In the genomic region with DNA sequence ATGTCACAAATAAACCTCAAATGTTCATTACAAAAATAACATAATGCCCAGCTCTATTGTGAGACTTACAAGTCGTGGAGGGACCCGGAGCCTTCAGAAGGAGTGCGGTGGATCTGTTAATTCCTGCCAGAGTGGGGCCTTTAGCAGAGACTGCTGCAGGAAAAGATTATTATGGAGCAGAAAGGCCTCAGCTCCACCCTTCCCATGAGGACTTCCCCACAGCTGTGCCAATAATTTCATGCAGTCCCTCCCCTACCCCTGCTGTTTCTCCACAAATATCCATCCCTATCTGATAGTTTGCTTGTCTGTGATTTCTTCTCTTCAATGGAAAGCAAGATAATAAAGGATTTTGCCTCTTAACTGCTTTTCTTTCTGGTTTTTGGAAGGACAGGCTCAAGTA, we compare ENCODE assay signal across 24 mouse cellular contexts.
DNase-seq lines count a peak whose midpoint lies in the region; ATAC-seq lines count a peak whose summit lies in the region.
"Had no signal": no experiment of that assay in that cellular context is flagged by ENCODE, and none has a peak within 500 bp of the region (broad histone marks: within the 10 kb centered on the region; RNA-seq: fewer than 3 reads in every experiment).

No protein-coding gene starts in this region.

- DNase-seq in embryonic facial prominence, embryonic 14.5 days (ENCODE audit: low spot score) = peak; percentile 62
- no peak for DNase-seq in embryonic facial prominence, embryonic 10.5 days (ENCODE audit: low spot score)
- DNase-seq in gastrocnemius, postnatal 25 days = peak; percentile 13
- DNase-seq in gastrocnemius, postnatal 10 days = no peak
- DNase-seq in midbrain, embryonic 11.5 days (ENCODE audit: low spot score, missing footprints) = no peak
- DNase-seq in hindbrain, embryonic 14.5 days (ENCODE audit: low spot score) = no peak
- DNase-seq: adrenal gland, adult 8-10 months; cerebellum, adult 8-10 months; cerebellum, postnatal 36 days; embryo, embryonic 11 days; heart, postnatal 4 days; kidney, adult 9 months; kidney, postnatal 25 days; liver, embryonic 13.5 days; lung, adult 2 months; lung, postnatal 14 days; retina, postnatal 1 day; right cerebral cortex, postnatal 25 days had no signal

- H3K27ac ChIP-seq in embryonic facial prominence, embryonic 14.5 days (replicated peaks; ENCODE audit: low read depth, low read length) = no peak overlapping the region
- no peak overlapping the region for H3K27ac ChIP-seq in embryonic facial prominence, embryonic 10.5 days (replicated peaks)
- H3K27ac ChIP-seq in midbrain, embryonic 11.5 days (ENCODE audit: low read depth, low read length) = peak overlapping the region; percentile 44
- no peak overlapping the region for H3K27ac ChIP-seq in midbrain, embryonic 16.5 days (ENCODE audit: low read length)
- H3K27ac ChIP-seq in hindbrain, embryonic 14.5 days = peak overlapping the region; percentile 6; the same call in 1 of the 2 replicates
- H3K27ac ChIP-seq in kidney, embryonic 14.5 days (ENCODE audit: low read depth, low read length) = no peak overlapping the region
- H3K27ac ChIP-seq: embryonic facial prominence, embryonic 15.5 days; intestine, embryonic 15.5 days; limb, embryonic 13.5 days; liver, embryonic 13.5 days had no signal

- no peak overlapping the region for H3K9ac ChIP-seq in embryonic facial prominence, embryonic 14.5 days (ENCODE audit: low read depth, low read length)
- H3K9ac ChIP-seq in midbrain, embryonic 11.5 days (ENCODE audit: low read length) = no peak overlapping the region
- no peak overlapping the region for H3K9ac ChIP-seq in midbrain, embryonic 16.5 days (ENCODE audit: low read depth, low read length)
- H3K9ac ChIP-seq in hindbrain, embryonic 14.5 days = no peak overlapping the region
- no peak overlapping the region for H3K9ac ChIP-seq in kidney, embryonic 14.5 days (ENCODE audit: low read depth, low read length)
- H3K9ac ChIP-seq: embryonic facial prominence, embryonic 15.5 days; intestine, embryonic 15.5 days; limb, embryonic 13.5 days; liver, embryonic 13.5 days had no signal

- no peaks in the 10 kb centered on the region for H3K9me3 ChIP-seq in embryonic facial prominence, embryonic 14.5 days (ENCODE audit: control insufficient read depth, low read length)
- H3K9me3 ChIP-seq in embryonic facial prominence, embryonic 10.5 days = no peaks in the 10 kb centered on the region
- H3K9me3 ChIP-seq in midbrain, embryonic 11.5 days (ENCODE audit: control insufficient read depth, low read length) = no peaks in the 10 kb centered on the region
- H3K9me3 ChIP-seq in midbrain, embryonic 16.5 days (replicated peaks; ENCODE audit: control insufficient read depth, low read length, poor library complexity, severe bottlenecking) = no peaks in the 10 kb centered on the region
- no peaks in the 10 kb centered on the region for H3K9me3 ChIP-seq in hindbrain, embryonic 14.5 days (ENCODE audit: control insufficient read depth, low read length)
- no peaks in the 10 kb centered on the region for H3K9me3 ChIP-seq in kidney, embryonic 14.5 days (ENCODE audit: control insufficient read depth, low read length)
- H3K9me3 ChIP-seq: embryonic facial prominence, embryonic 15.5 days; intestine, embryonic 15.5 days; limb, embryonic 13.5 days; liver, embryonic 13.5 days had no signal

- 41% methylated on average over 3 of the region's 3 CpGs for WGBS in embryonic facial prominence, embryonic 14.5 days
- WGBS in embryonic facial prominence, embryonic 10.5 days = 81% methylated on average over 3 of the region's 3 CpGs
- WGBS in midbrain, embryonic 11.5 days = 63% methylated on average over 3 of the region's 3 CpGs
- WGBS in midbrain, embryonic 16.5 days = 27% methylated on average over 3 of the region's 3 CpGs
- WGBS in hindbrain, embryonic 14.5 days = 46% methylated on average over 3 of the region's 3 CpGs
- 87% methylated on average over 3 of the region's 3 CpGs for WGBS in kidney, embryonic 14.5 days

- H3K27me3 ChIP-seq in embryonic facial prominence, embryonic 14.5 days (replicated peaks; ENCODE audit: control insufficient read depth, insufficient read depth, low read length) = no peaks in the 10 kb centered on the region
- no peaks in the 10 kb centered on the region for H3K27me3 ChIP-seq in embryonic facial prominence, embryonic 10.5 days (replicated peaks; ENCODE audit: low read depth, poor library complexity, severe bottlenecking)
- H3K27me3 ChIP-seq in midbrain, embryonic 11.5 days (ENCODE audit: control insufficient read depth, insufficient read depth, low read length) = no peaks in the 10 kb centered on the region
- H3K27me3 ChIP-seq in midbrain, embryonic 16.5 days (ENCODE audit: control insufficient read depth, insufficient read depth, low read depth, low read length) = no peaks in the 10 kb centered on the region
- H3K27me3 ChIP-seq in hindbrain, embryonic 14.5 days (ENCODE audit: control insufficient read depth, insufficient read depth, low read length) = no peaks in the 10 kb centered on the region
- no peaks in the 10 kb centered on the region for H3K27me3 ChIP-seq in kidney, embryonic 14.5 days (ENCODE audit: control insufficient read depth, insufficient read depth, low read length)
- H3K27me3 ChIP-seq: embryonic facial prominence, embryonic 15.5 days; intestine, embryonic 15.5 days; limb, embryonic 13.5 days; liver, embryonic 13.5 days had no signal

- H3K4me2 ChIP-seq in embryonic facial prominence, embryonic 14.5 days (ENCODE audit: low read depth, low read length) = no peak overlapping the region
- no peak overlapping the region for H3K4me2 ChIP-seq in midbrain, embryonic 11.5 days
- no peak overlapping the region for H3K4me2 ChIP-seq in midbrain, embryonic 16.5 days (ENCODE audit: low read length)
- H3K4me2 ChIP-seq in hindbrain, embryonic 14.5 days (replicated peaks) = no peak overlapping the region
- H3K4me2 ChIP-seq in kidney, embryonic 14.5 days (replicated peaks; ENCODE audit: low read depth, low read length) = no peak overlapping the region
- H3K4me2 ChIP-seq: embryonic facial prominence, embryonic 15.5 days; intestine, embryonic 15.5 days; limb, embryonic 13.5 days; liver, embryonic 13.5 days had no signal

- no peaks in the 10 kb centered on the region for H3K36me3 ChIP-seq in embryonic facial prominence, embryonic 14.5 days (ENCODE audit: control insufficient read depth, insufficient read depth, low read length)
- no peaks in the 10 kb centered on the region for H3K36me3 ChIP-seq in embryonic facial prominence, embryonic 10.5 days (replicated peaks)
- no peaks in the 10 kb centered on the region for H3K36me3 ChIP-seq in midbrain, embryonic 11.5 days (ENCODE audit: control insufficient read depth, insufficient read depth, low read length)
- H3K36me3 ChIP-seq in midbrain, embryonic 16.5 days (ENCODE audit: control insufficient read depth, insufficient read depth, low read length) = no peaks in the 10 kb centered on the region
- no peaks in the 10 kb centered on the region for H3K36me3 ChIP-seq in hindbrain, embryonic 14.5 days (replicated peaks; ENCODE audit: control insufficient read depth, insufficient read depth)
- H3K36me3 ChIP-seq in kidney, embryonic 14.5 days (ENCODE audit: control insufficient read depth, insufficient read depth, low read length) = no peaks in the 10 kb centered on the region
- H3K36me3 ChIP-seq: embryonic facial prominence, embryonic 15.5 days; intestine, embryonic 15.5 days; limb, embryonic 13.5 days; liver, embryonic 13.5 days had no signal

- ATAC-seq in embryonic facial prominence, embryonic 14.5 days (ENCODE audit: low read depth) = no peak
- ATAC-seq in midbrain, embryonic 11.5 days (ENCODE audit: low FRiP score) = no peak
- no peak for ATAC-seq in midbrain, embryonic 16.5 days
- no peak for ATAC-seq in hindbrain, embryonic 14.5 days (ENCODE audit: low FRiP score)
- no peak for ATAC-seq in kidney, embryonic 14.5 days (ENCODE audit: low FRiP score, low TSS enrichment)
- ATAC-seq: activated CD4-positive, CD25-positive, alpha-beta regulatory T cell, adult 4 months; intestine, embryonic 15.5 days had no signal

- no peak overlapping the region for H3K4me3 ChIP-seq in embryonic facial prominence, embryonic 14.5 days (ENCODE audit: low read depth, low read length)
- no peak overlapping the region for H3K4me3 ChIP-seq in embryonic facial prominence, embryonic 10.5 days
- no peak overlapping the region for H3K4me3 ChIP-seq in midbrain, embryonic 11.5 days (ENCODE audit: low read depth, low read length)
- no peak overlapping the region for H3K4me3 ChIP-seq in midbrain, embryonic 16.5 days (ENCODE audit: low read depth, low read length)
- no peak overlapping the region for H3K4me3 ChIP-seq in hindbrain, embryonic 14.5 days (replicated peaks; ENCODE audit: low read length)
- no peak overlapping the region for H3K4me3 ChIP-seq in kidney, embryonic 14.5 days (ENCODE audit: low read length)
- H3K4me3 ChIP-seq: embryonic facial prominence, embryonic 15.5 days; intestine, embryonic 15.5 days; limb, embryonic 13.5 days; liver, embryonic 13.5 days had no signal

- 0 out of 2 replicates have a peak, but pooled peaks cover 4% of the 10 kb centered on the region for H3K4me1 ChIP-seq in embryonic facial prominence, embryonic 14.5 days (ENCODE audit: control insufficient read depth, insufficient read depth, low read length)
- H3K4me1 ChIP-seq in embryonic facial prominence, embryonic 10.5 days = peaks cover 12% of the 10 kb centered on the region
- H3K4me1 ChIP-seq in midbrain, embryonic 11.5 days (ENCODE audit: control insufficient read depth, insufficient read depth, low read length) = peaks cover 4% of the 10 kb centered on the region
- H3K4me1 ChIP-seq in midbrain, embryonic 16.5 days (ENCODE audit: control insufficient read depth, insufficient read depth, low read length) = no peaks in the 10 kb centered on the region; the same call in 1 of the 2 replicates
- peaks cover 6% of the 10 kb centered on the region; the same call in 1 of the 2 replicates for H3K4me1 ChIP-seq in hindbrain, embryonic 14.5 days (replicated peaks; ENCODE audit: control insufficient read depth, insufficient read depth, low read length)
- H3K4me1 ChIP-seq in kidney, embryonic 14.5 days (ENCODE audit: control insufficient read depth, insufficient read depth, low read length) = peaks cover 6% of the 10 kb centered on the region; the same call in 1 of the 2 replicates
- H3K4me1 ChIP-seq: embryonic facial prominence, embryonic 15.5 days; limb, embryonic 13.5 days; liver, embryonic 13.5 days had no signal

Comparison
In these comparisons a context has a peak if more than half of its experiments do, and no peak if none do; other contexts are left out.
1. DNase-seq: peak in embryonic facial prominence, embryonic 14.5 days (single experiment) and gastrocnemius, postnatal 25 days (single experiment); none in embryonic facial prominence, embryonic 10.5 days (single experiment), gastrocnemius, postnatal 10 days (single experiment), midbrain, embryonic 11.5 days (single experiment) and hindbrain, embryonic 14.5 days (single experiment).
2. H3K27ac ChIP-seq: peak in midbrain, embryonic 11.5 days (single experiment) and hindbrain, embryonic 14.5 days (single experiment); none in embryonic facial prominence, embryonic 14.5 days (single experiment), embryonic facial prominence, embryonic 10.5 days (single experiment), midbrain, embryonic 16.5 days (single experiment) and kidney, embryonic 14.5 days (single experiment).